Mouse (Mus musculus): ENCODE measurements around the gene Ptprm. TPM values are rescaled to one million over a fixed set of nuclear protein-coding genes. Genes with fewer than 3 reads are reported as not detected.

Ptprm gene
- total RNA-seq (2012; rRNA removed), result not detected in 2 replicates
- polyA plus RNA-seq (2012; ENCODE audit: insufficient read depth in 1 of 2, insufficient read length in 2 of 2, low read depth in 1 of 2, low replicate concordance in 2 of 2, missing spikeins in 1 of 2), result not detected

DNA sequence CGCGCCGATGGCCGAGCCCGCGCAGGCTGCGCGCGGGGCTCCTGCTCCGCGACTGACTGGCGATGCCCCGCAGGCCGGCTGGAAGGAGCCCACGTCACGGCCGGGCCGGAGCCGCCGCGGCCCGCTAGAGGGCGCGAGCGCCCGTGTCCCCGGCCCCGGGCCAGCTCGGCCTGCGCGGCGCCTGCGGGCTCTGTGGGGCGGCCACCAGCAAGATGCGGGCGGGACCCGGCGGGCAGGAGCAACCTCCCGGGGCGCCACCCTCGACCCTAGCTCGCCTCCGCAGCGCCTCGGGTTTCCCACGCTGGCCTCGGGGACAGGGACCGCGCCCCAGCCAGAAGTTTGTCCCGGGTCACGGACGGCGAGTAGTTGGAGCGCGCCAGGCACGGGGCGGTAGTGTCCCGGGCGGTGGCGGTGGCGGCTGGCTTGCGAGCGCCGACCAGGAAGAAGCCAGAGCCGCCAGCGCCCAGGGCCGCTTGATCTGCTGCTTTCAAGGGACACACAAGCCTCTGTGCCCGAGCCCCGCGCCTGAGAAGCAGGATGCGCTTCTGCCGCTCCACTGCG, at the start of gene Ptprm:
Gene Ptprm, minus strand, starts transcription at position 7 of the 561 bp plus-strand sequence.
- no peak within 1 kb of the TSS for H3K9ac ChIP-seq (ENCODE audit: control insufficient read depth, low read depth, low read length, poor library complexity, severe bottlenecking)
- no peaks in the 10 kb centered on the region for H3K79me2 ChIP-seq (ENCODE audit: control insufficient read depth, insufficient read depth, low read length, poor library complexity)
- no peak for DNase-seq (ENCODE audit: low read depth, low spot score)
- H3K9me3 ChIP-seq (replicated peaks; ENCODE audit: insufficient read depth, low read length), result no peaks in the 10 kb centered on the region
- H3K4me3 ChIP-seq (ENCODE audit: control insufficient read depth in 1 of 2, insufficient read depth in 1 of 2, low read depth in 2 of 2, low read length in 2 of 2), result no peak within 1 kb of the TSS
- H3K4me1 ChIP-seq (ENCODE audit: control insufficient read depth in 1 of 2, insufficient read depth in 2 of 2, low read length in 2 of 2), result no peaks in the 10 kb centered on the region
- TF ChIP-seq ZKSCAN1 (IDR thresholded peaks at IDR 0.05; ENCODE audit: low read depth, low read length) (no peak), ZMIZ1 (IDR thresholded peaks at IDR 0.05; ENCODE audit: low read depth, low read length) (no peak), NELFE (IDR thresholded peaks at IDR 0.05; ENCODE audit: low read depth, low read length) (no peak), RAD21 (IDR thresholded peaks at IDR 0.05; ENCODE audit: low read depth, low read length) (no peak), USF1 (IDR thresholded peaks at IDR 0.05; ENCODE audit: low read depth, low read length) (no peak), POLR2AphosphoS2 (IDR thresholded peaks at IDR 0.05; ENCODE audit: low read length) (no peak), RCOR1 (IDR thresholded peaks at IDR 0.05; ENCODE audit: low read depth, low read length) (no peak), ZC3H11A (IDR thresholded peaks at IDR 0.05; ENCODE audit: low read depth, low read length) (no peak), POLR2A (IDR thresholded peaks at IDR 0.05; ENCODE audit: control insufficient read depth in 1 of 2, insufficient read depth in 1 of 2, low read depth in 1 of 2, low read length in 2 of 2, poor library complexity in 1 of 2) (no peak), TAL1 (IDR thresholded peaks at IDR 0.05; ENCODE audit: low read length) (no peak), TCF12 (IDR thresholded peaks at IDR 0.05; ENCODE audit: low read depth, low read length) (no peak), CHD1 (IDR thresholded peaks at IDR 0.05; ENCODE audit: low read depth, low read length) (no peak), MAX (IDR thresholded peaks at IDR 0.05; ENCODE audit: low read length) (no peak), CTCF (IDR thresholded peaks at IDR 0.05 in 2 of 3, conservative IDR thresholded peaks at IDR 0.05 in 1 of 3; ENCODE audit: control insufficient read depth in 1 of 3, insufficient read depth in 1 of 3, low read depth in 2 of 3, low read length in 3 of 3, poor library complexity in 1 of 3, severe bottlenecking in 1 of 3) (no peak), CHD2 (IDR thresholded peaks at IDR 0.05; ENCODE audit: low read length) (no peak), MYB (IDR thresholded peaks at IDR 0.05; ENCODE audit: low read depth, low read length) (no peak), ELF1 (IDR thresholded peaks at IDR 0.05; ENCODE audit: low read depth, low read length) (no peak), SIN3A (IDR thresholded peaks at IDR 0.05; ENCODE audit: low read length) (no peak), GATA1 (IDR thresholded peaks at IDR 0.05; ENCODE audit: low read depth, low read length) (no peak)
- H3K27me3 ChIP-seq (ENCODE audit: control insufficient read depth in 1 of 2, insufficient read depth in 2 of 2, low read length in 2 of 2), result no peaks in the 10 kb centered on the region
- H3K36me3 ChIP-seq (ENCODE audit: control insufficient read depth in 1 of 2, insufficient read depth in 2 of 2, low read length in 2 of 2), result no peaks in the 10 kb centered on the region
- H3K27ac ChIP-seq (ENCODE audit: control insufficient read depth, low read depth, low read length), result no peak within 1 kb of the TSS

DNA sequence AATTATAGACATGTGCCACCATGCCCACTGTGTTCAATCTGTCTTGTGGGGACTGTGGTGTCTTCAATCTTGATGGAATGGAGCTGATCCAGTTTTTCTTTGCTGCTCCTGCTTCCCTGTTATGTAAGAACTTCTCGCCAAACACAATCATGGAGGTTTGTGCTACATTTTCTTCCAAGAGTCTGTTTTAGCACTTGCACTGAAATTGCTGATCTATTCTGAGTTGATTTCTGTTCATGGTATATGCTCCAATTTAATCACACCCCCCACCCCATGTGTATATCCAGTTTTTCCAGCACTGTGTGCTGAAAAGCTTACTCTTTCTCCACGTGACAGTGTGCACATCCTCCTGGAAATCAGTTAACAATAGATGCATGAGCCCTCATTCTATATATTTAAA, 41.9 kb upstream of the Ptprm start:
- DNase-seq (ENCODE audit: low read depth, low spot score), result no peak
- Histone ChIP-seq H3K36me3 (ENCODE audit: control insufficient read depth in 1 of 2, insufficient read depth in 2 of 2, low read length in 2 of 2) (no peaks in the 10 kb centered on the region), H3K27me3 (ENCODE audit: control insufficient read depth in 1 of 2, insufficient read depth in 2 of 2, low read length in 2 of 2) (no peaks in the 10 kb centered on the region), H3K9me3 (replicated peaks; ENCODE audit: insufficient read depth, low read length) (no peaks in the 10 kb centered on the region), H3K4me1 (ENCODE audit: control insufficient read depth in 1 of 2, insufficient read depth in 2 of 2, low read length in 2 of 2) (no peaks in the 10 kb centered on the region), H3K79me2 (ENCODE audit: control insufficient read depth, insufficient read depth, low read length, poor library complexity) (no peaks in the 10 kb centered on the region), H3K4me3 (ENCODE audit: control insufficient read depth in 1 of 2, insufficient read depth in 1 of 2, low read depth in 2 of 2, low read length in 2 of 2) (no peak overlapping the region), H3K9ac (ENCODE audit: control insufficient read depth, low read depth, low read length, poor library complexity, severe bottlenecking) (no peak overlapping the region), H3K27ac (ENCODE audit: control insufficient read depth, low read depth, low read length) (no peak overlapping the region)
- TF ChIP-seq BHLHE40 (IDR thresholded peaks at IDR 0.05; ENCODE audit: borderline replicate concordance, low read depth, low read length), result no peak
- no peak for TF ChIP-seq CHD1 (IDR thresholded peaks at IDR 0.05; ENCODE audit: low read depth, low read length)
- TF ChIP-seq SMC3 (IDR thresholded peaks at IDR 0.05; ENCODE audit: low read depth, low read length), result no peak
- no peak for TF ChIP-seq RAD21 (IDR thresholded peaks at IDR 0.05; ENCODE audit: low read depth, low read length)
- no peak for TF ChIP-seq UBTF (IDR thresholded peaks at IDR 0.05; ENCODE audit: borderline replicate concordance, insufficient read depth, low read depth, low read length)
- TF ChIP-seq JUND (IDR thresholded peaks at IDR 0.05; ENCODE audit: low read depth, low read length), result no peak
- no peak for TF ChIP-seq SIN3A (IDR thresholded peaks at IDR 0.05; ENCODE audit: low read length)
- no peak for TF ChIP-seq E2F4 (IDR thresholded peaks at IDR 0.05; ENCODE audit: borderline replicate concordance, low read depth, low read length)
- TF ChIP-seq CTCF (IDR thresholded peaks at IDR 0.05 in 2 of 3, conservative IDR thresholded peaks at IDR 0.05 in 1 of 3; ENCODE audit: control insufficient read depth in 1 of 3, insufficient read depth in 1 of 3, low read depth in 2 of 3, low read length in 3 of 3, poor library complexity in 1 of 3, severe bottlenecking in 1 of 3), result no peak
- TF ChIP-seq NRF1 (IDR thresholded peaks at IDR 0.05; ENCODE audit: insufficient read depth, low read depth, low read length, poor library complexity, severe bottlenecking), result no peak
- TF ChIP-seq TCF12 (IDR thresholded peaks at IDR 0.05; ENCODE audit: low read depth, low read length), result no peak
- no peak for TF ChIP-seq POLR2AphosphoS2 (IDR thresholded peaks at IDR 0.05; ENCODE audit: low read length)
- TF ChIP-seq POLR2AphosphoS5 (IDR thresholded peaks at IDR 0.05; ENCODE audit: borderline replicate concordance, low read depth, low read length), result no peak
- TF ChIP-seq HCFC1 (IDR thresholded peaks at IDR 0.05; ENCODE audit: low read depth, low read length), result no peak
